Mouse (Mus musculus) embryonic fibroblast, embryonic 13.5 days (primary cell): ENCODE measurements around the gene Nlgn1.

ENCODE experiments used
- CTCF ChIP-seq: IDR thresholded peaks from 2 replicates; pipeline ENCODE4 v1.5.1; 2011; ENCODE audit warnings: mild to moderate bottlenecking, control low read depth, low read length, moderate library complexity, borderline replicate concordance; ENCODE audit not compliant: insufficient read depth
- POLR2A ChIP-seq: IDR thresholded peaks from 2 replicates; pipeline ENCODE4 v1.6.1; 2011; ENCODE audit warnings: low read depth, mild to moderate bottlenecking, control low read depth, low read length, moderate library complexity

DNA sequence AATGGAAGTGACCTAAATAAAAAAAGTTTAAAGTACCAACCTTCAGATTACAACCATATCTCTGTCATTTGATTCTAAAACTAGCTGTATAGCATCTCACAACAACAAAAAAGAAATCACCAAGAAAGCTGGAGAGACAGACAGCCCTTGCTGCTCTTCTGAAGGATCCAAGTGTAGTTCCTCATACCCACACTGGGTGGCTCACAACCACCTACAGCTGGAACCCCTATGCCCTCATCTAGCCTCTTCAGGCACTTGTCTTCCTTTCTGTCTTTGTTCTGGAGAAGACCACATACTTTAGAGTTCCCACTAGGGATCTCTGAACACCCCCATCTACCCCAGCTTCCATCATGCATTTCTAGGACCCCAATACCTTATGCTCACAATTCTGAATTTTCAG is 236.7 kb downstream of the Nlgn1 start:
- TF ChIP-seq CTCF (peak; percentile 38; the same call in 1 of the 2 replicates), POLR2A (no peak)
